Mouse (Mus musculus): Measurements from ENCODE around the gene Slc12a8.

GRCm38 (mm10) chr16:33516807-33517565 is at the start of gene Slc12a8:
- no peak for TF ChIP-seq CTCF (IDR thresholded peaks at IDR 0.05; ENCODE audit: borderline replicate concordance, insufficient read depth, low read length)
- TF ChIP-seq POLR2A (IDR thresholded peaks at IDR 0.05; ENCODE audit: low read depth, low read length): no peak

Measured in embryonic fibroblast, embryonic 13.5 days (primary cell).